Mouse (Mus musculus) B cell, adult 67 days (primary cell): Measurements from ENCODE around the gene Cnr2. TPM values are rescaled to one million over a fixed set of nuclear protein-coding genes. Genes with fewer than 3 reads are reported as not detected.

ENCODE experiments used
- total RNA-seq, 2 experiments: library from RNA; stranded (reverse); gene quantifications; 4 replicates each; pipeline ENCODE4 v1.2.4; 2023

Gene Cnr2
- total RNA-seq, result 100 to 1,000 TPM; 167 to 171 TPM

DNA sequence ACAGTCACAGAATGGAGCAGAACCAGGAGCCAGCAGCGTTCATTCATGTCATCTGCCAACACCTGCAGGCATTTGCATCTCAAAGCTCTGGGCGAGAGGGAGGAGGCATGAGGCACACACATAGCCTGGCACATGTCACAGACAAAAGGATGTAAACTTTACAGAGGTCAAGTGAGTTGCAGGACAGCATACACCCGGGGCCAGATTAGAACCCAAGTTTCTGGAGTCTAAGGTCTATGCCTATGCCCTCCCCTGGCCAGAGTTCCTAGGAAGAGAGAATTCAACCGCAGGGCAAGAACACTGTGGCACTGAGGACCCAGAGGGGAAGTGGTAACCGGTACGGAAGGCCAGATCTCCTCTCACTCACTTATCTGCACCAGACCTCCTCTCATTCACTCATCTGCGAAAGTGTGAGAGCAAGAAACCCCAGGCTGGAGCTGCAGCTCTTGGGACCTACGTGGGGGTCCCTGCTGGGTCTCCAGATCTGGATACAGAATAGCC lies at the start of gene Cnr2:
Gene Cnr2 (plus strand): TSS at position 324 of the 501 bp plus-strand sequence.

DNA sequence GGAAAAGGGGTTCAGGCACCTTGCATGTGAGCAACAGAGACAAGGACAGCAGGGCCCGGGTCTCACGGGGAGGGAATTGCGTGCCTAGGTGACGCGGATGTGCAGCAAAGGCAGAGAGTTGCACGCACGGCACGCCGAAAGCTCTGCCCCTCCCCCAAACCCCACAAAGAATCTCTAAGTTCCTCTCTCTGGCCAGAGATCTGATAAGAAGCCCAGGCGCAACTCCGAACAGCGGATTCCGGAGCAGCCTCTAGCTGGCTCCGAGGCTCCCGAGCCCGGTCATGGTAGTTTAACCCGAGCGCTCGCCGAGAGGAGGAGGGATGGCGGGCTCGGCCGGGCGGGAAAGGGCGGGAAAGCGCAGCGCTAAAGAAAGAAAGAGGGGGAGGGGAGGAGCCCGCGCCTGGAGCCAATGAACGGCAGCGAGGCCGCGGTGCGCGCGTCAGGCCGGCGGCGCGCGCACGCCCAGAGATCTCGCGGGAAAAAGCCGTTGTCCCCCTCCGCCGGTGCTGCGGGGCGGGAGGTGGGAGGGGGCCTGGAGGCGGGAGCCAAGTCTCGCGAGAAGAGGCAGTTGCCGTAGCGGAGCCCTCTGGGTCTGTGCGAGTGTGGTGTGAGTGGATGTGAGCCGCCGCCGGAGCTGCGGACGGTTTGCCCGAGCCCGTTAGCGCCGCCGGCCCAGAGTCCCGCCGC lies 39.5 kb upstream of the Cnr2 start, which contains the start of gene Srsf10:
Gene Srsf10 (plus strand): TSS at position 212 of the 687 bp plus-strand sequence.

DNA sequence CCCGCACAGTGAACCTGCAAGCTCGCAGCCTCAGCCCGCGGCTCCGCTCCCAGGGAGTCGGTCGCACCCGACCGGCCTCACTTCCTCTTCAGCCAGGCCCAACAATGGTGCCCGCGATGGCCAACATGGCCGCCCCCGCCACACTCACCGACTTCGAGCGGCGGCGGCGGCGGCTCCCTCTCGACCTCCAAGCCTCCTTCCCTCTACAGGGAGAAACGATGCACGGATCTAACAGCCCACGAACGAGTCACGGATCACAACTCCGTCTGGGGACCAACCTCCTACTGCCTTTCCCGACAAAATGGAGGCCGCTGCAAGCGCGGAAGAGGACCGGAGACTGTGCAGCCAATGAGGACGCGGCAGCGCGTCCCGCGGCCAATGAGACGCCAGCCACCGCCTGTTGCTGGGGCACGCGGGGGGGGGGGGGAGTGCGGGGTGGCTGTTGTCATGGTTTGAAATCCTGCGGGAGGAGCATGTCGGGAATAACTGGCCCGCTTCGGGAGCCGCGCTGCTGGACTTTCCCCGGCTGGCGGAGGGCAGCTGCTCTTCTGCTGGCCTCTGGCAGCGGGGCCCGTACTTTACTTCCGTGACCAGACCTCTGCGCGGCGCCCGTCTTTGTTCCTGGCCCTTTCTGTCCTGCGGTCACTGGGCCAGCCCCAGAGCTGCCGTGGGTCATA lies 21.5 kb upstream of the Cnr2 start, which contains the start of gene Pnrc2:
Gene Pnrc2 (minus strand): TSS at position 325 of the 677 bp plus-strand sequence.

DNA sequence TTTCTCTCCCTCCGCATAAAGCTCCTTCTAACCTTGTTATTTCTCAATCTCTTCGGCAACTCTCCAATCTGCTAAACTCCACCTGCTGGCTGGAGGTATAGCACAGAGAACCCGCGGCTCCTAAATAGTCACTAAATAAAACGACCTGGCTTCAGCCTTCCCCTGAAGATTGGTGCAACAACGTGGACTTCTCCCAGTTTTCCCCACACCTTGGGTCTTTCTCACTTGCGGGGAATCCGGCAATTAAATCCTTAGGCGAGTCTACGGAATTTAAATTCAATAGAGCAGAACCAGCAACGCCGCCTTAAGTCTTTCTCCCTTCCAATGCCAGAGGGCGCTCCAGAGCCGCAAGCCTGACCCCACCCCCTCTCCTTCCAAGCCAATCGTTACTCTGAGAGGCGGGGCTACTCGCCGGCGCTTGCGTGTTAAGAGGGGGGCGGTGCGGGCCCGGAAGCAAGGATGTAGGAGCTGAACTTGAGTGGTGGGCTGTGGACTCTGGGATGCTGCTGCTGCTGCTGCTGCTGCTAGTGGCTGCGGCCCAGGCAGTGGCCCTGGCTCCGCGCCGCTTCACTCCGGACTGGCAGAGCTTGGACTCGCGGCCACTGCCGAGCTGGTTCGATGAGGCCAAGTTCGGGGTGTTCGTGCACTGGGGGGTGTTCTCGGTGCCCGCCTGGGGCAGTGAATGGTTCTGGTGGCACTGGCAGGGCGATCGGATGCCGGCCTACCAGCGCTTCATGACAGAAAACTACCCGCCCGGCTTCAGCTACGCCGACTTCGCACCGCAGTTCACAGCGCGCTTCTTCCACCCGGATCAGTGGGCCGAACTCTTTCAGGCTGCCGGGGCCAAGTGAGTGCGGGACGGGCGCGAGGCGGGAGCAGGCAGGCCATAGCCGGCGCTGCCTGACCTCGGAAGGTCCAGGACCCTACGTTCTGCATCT lies 25.4 kb downstream of the Cnr2 start, which contains the start of gene Fuca1:
Gene Fuca1 (plus strand): TSS at position 432 of the 938 bp plus-strand sequence.

DNA sequence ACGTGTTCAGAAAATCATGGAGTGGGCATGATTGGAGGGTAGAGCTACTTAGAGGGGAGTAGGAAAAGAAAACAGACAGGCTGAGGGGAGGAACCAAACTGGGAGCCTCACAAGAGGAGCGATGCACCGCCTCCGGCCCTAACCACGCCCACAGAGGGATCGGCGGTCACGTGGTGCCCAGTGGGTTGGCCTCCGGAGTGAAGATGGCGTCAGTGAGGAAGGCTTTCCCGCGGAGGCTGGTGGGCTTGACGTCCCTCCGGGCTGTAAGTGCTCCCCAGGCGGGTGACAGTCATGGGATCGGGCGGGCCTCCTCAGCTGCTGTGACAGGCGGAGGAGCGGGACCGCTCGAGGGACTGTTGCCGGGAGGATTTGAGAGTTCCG lies 51.1 kb downstream of the Cnr2 start, which contains the start of gene Hmgcl:
Gene Hmgcl (plus strand): TSS at position 171 of the 381 bp plus-strand sequence.

DNA sequence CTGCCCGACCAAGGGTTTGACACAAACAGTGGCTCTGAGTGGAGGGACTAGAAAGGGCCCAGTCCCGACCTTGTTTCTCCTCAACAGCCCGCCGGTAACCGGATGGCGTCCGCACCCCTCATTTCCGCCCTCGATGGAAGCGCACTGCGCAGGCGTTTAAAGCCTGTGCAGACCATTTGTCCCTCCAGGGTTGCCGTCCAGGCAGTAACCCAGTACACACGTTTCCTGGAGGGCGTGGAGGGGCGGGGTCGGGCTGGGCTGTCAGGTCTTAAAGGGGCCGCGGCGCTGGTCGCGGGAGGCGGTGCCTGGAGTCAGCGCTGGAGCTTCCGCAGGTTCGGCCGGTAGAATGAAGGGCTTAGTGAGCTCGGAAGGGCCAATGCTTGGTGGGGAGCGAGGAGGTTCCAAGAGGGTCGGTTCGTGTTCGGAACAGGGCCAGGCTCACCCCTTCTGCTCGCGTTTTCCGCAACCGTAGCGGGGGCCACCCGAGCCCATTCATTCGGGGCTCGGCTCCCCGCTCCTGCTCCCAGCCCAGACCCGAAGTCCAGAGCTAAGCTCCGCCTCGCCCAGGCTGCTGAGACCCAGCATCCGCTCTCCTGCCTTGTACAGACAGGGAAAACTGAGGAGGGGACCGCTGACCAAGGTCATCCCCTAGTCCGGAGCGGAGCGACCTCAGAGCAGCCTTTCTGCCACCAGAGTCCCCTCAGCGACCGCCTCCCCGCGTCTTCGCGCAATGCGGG lies 68.4 kb downstream of the Cnr2 start, which contains the start of gene Gale:
Gene Gale (plus strand): TSS at position 271 of the 737 bp plus-strand sequence.

Other genes starting within 250 kb of the Cnr2 start
- under 1 TPM; 0.56 to 0.58 TPM for gene Ifnlr1, start 209.1 kb upstream of the Cnr2 start, total RNA-seq
- not detected for gene Il22ra1, start 167.2 kb upstream of the Cnr2 start, total RNA-seq
- gene Myom3, start 135.7 kb upstream of the Cnr2 start, total RNA-seq, result not detected
- gene Srsf10, start 39.6 kb upstream of the Cnr2 start, total RNA-seq, result 100 to 1,000 TPM; 204 to 220 TPM
- gene Pnrc2, start 21.5 kb upstream of the Cnr2 start, total RNA-seq, result 100 to 1,000 TPM; 146 to 155 TPM
- gene Fuca1, start 25.3 kb downstream of the Cnr2 start, total RNA-seq, result 100 to 1,000 TPM; 196 to 204 TPM
- 10 to 100 TPM; 28.2 to 32.9 TPM for gene Hmgcl, start 51.1 kb downstream of the Cnr2 start, total RNA-seq
- gene Gale, start 68.3 kb downstream of the Cnr2 start, total RNA-seq, result 1 to 10 TPM; 5.5 to 6.5 TPM
- 100 to 1,000 TPM; 102 to 110 TPM for gene Lypla2, start 77.2 kb downstream of the Cnr2 start, total RNA-seq
- gene Pithd1, start 91.9 kb downstream of the Cnr2 start, total RNA-seq, result 10 to 100 TPM; 37.9 to 43.9 TPM
- 10 to 100 TPM; 44.2 to 46.9 TPM for gene Eloa, start 126.4 kb downstream of the Cnr2 start, total RNA-seq
- gene Rpl11, start 158.0 kb downstream of the Cnr2 start, total RNA-seq, result 100 to 1,000 TPM; 847 to 849 TPM
- 10 to 100 TPM; 57.6 to 64.7 TPM for gene Id3, start 248.1 kb downstream of the Cnr2 start, total RNA-seq